Mouse (Mus musculus): ENCODE measurements at regions not wholly inside any gene's neighbourhood (a gene's known extent, or its start where the extent isn't known, plus 50 kb on each side); places are given as distances from the start of the nearest gene placed in this dataset.
A peak's percentile ranks its signal among the peaks of the same experiment; 100 is the strongest.

DNA sequence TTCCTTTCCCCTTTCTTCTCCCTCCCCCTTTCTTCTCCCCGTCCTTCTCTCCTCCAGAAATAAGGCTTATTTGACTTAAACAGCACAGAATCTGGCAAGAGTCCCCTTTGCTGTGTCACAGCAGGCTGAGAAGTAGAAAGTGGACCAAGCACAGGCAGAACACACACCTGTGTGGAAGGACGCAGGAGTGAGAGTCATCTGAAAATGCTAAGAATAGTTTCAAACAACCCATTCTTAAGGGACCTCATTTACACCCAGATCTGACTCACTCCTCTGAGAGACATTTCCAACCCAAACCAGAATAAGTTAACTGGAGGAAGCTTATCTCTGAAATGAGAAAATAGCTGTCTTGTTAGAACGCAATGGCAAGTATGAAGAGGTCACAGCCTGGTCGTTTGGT lies 429.9 kb downstream of the Nbas start:
- TF ChIP-seq E2F4 (IDR thresholded peaks at IDR 0.05; ENCODE audit: insufficient read depth) = no peak
- TF ChIP-seq POLR2AphosphoS2 (IDR thresholded peaks at IDR 0.05; ENCODE audit: insufficient read length, low read depth) = no peak
- no peak for TF ChIP-seq MYOG (IDR thresholded peaks at IDR 0.05; ENCODE audit: control insufficient read depth in 1 of 3, insufficient read depth in 1 of 3, insufficient read length in 2 of 3, low read depth in 2 of 3)
- TF ChIP-seq SRF (IDR thresholded peaks at IDR 0.05; ENCODE audit: control insufficient read depth, insufficient read length, low read depth) = no peak
- no peak for TF ChIP-seq TCF12 (IDR thresholded peaks at IDR 0.05; ENCODE audit: insufficient read depth, poor library complexity, severe bottlenecking)
- TF ChIP-seq TCF3 (IDR thresholded peaks at IDR 0.05; ENCODE audit: insufficient read length, low read depth) = no peak
- TF ChIP-seq MAX (IDR thresholded peaks at IDR 0.05; ENCODE audit: low read depth) = no peak
- no peak for TF ChIP-seq MYOD1 (IDR thresholded peaks at IDR 0.05; ENCODE audit: control insufficient read depth in 1 of 3, insufficient read length in 2 of 3, low read depth in 2 of 3)
- TF ChIP-seq POLR2A (IDR thresholded peaks at IDR 0.05; ENCODE audit: insufficient read length, low read depth) = no peak
- TF ChIP-seq CEBPB (IDR thresholded peaks at IDR 0.05; ENCODE audit: insufficient read depth, poor library complexity, severe bottlenecking) = no peak
- no peak for TF ChIP-seq USF1 (IDR thresholded peaks at IDR 0.05; ENCODE audit: low read depth)
- no peak for TF ChIP-seq REST (IDR thresholded peaks at IDR 0.05; ENCODE audit: insufficient read depth, insufficient read length)
- Histone ChIP-seq H3K79me2 (ENCODE audit: control insufficient read depth, insufficient read depth) (no peaks in the 10 kb centered on the region), H3K36me3 (ENCODE audit: control insufficient read depth, insufficient read depth) (no peaks in the 10 kb centered on the region), H3ac (ENCODE audit: control insufficient read depth, insufficient read length) (no peak overlapping the region), H3K4me3 (no peak overlapping the region), H3K27me3 (ENCODE audit: control insufficient read depth, insufficient read depth, insufficient read length) (no peaks in the 10 kb centered on the region), H3K4me2 (ENCODE audit: low read depth) (no peak overlapping the region)

DNA sequence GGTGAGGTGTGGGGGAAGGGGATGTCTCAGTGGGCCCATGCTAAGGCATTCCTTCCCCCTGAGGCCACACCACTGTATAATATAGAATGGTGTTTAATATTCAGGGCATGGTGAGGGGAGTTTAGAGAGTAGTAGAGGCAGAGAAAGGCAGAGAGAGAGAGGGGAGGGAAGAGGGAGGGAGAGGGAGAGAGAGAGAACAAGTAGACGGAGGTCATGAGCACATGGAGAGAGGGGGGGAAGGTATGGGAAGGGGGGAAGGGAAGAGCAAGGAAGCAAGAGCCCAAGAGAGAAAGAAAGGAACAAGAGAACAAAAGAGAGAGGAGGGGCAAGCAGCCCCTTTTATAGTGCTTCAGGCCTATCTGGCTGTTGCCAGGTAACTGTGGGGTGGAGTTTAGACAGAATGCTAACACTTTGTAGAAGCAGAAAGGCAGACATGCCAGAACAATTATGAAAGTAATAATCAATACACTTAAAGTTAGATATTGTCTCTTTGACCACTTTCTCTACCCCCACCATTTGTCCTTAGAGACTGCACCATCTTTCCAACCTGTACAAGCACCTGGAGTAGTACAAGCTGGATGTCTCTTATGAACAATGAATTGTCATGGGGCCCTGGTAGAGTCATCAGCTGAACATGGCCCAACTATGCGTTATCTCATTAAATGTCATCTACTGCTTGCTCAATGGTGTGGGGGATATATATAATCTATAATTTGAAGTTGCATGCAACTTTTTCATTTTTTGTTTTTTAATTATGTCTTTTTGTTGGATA lies 422.6 kb downstream of the Nbas start:
- no peak overlapping the region for H3ac ChIP-seq (ENCODE audit: control insufficient read depth, insufficient read length)
- no peak for TF ChIP-seq TCF3 (IDR thresholded peaks at IDR 0.05; ENCODE audit: insufficient read length, low read depth)
- TF ChIP-seq CEBPB (IDR thresholded peaks at IDR 0.05; ENCODE audit: insufficient read depth, poor library complexity, severe bottlenecking) = no peak
- no peak for TF ChIP-seq MAX (IDR thresholded peaks at IDR 0.05; ENCODE audit: low read depth)
- no peak for TF ChIP-seq USF1 (IDR thresholded peaks at IDR 0.05; ENCODE audit: low read depth)
- TF ChIP-seq REST (IDR thresholded peaks at IDR 0.05; ENCODE audit: insufficient read depth, insufficient read length) = no peak
- TF ChIP-seq POLR2A (IDR thresholded peaks at IDR 0.05; ENCODE audit: insufficient read length, low read depth) = no peak
- TF ChIP-seq E2F4 (IDR thresholded peaks at IDR 0.05; ENCODE audit: insufficient read depth) = no peak
- no peak for TF ChIP-seq POLR2AphosphoS2 (IDR thresholded peaks at IDR 0.05; ENCODE audit: insufficient read length, low read depth)
- no peak for TF ChIP-seq TCF12 (IDR thresholded peaks at IDR 0.05; ENCODE audit: insufficient read depth, poor library complexity, severe bottlenecking)
- TF ChIP-seq MYOD1 (IDR thresholded peaks at IDR 0.05; ENCODE audit: control insufficient read depth in 1 of 3, insufficient read length in 2 of 3, low read depth in 2 of 3) = no peak
- no peak for TF ChIP-seq SRF (IDR thresholded peaks at IDR 0.05; ENCODE audit: control insufficient read depth, insufficient read length, low read depth)
- TF ChIP-seq MYOG (IDR thresholded peaks at IDR 0.05; ENCODE audit: control insufficient read depth in 1 of 3, insufficient read depth in 1 of 3, insufficient read length in 2 of 3, low read depth in 2 of 3) = no peak
- H3K79me2 ChIP-seq (ENCODE audit: control insufficient read depth, insufficient read depth) = no peaks in the 10 kb centered on the region
- no peaks in the 10 kb centered on the region for H3K27me3 ChIP-seq (ENCODE audit: control insufficient read depth, insufficient read depth, insufficient read length)
- no peaks in the 10 kb centered on the region for H3K36me3 ChIP-seq (ENCODE audit: control insufficient read depth, insufficient read depth)
- no peak overlapping the region for H3K4me2 ChIP-seq (ENCODE audit: low read depth)
- H3K4me3 ChIP-seq = no peak overlapping the region

DNA sequence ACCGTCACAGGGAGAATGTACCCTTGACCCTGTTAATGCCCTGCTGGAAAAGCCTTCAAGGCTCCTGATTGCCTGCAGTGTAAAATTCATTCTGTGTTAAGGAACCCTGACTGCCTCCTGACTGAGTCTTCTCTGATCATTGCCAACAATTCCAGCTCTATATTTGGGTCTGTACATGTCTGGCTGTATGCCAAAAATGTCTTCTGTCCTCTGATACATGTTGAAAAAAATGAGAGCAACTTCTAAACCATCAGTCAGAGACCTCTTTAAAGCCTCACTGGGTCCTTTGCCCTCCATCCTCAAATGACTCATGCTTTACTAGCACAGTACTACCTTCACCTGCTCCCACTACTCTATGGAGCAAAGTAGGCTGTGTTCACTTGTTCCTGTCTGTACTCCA lies 408.3 kb downstream of the Nbas start:
- no peaks in the 10 kb centered on the region for H3K36me3 ChIP-seq (ENCODE audit: control insufficient read depth, insufficient read depth)
- H3ac ChIP-seq (ENCODE audit: control insufficient read depth, insufficient read length) = no peak overlapping the region
- no peak overlapping the region for H3K4me2 ChIP-seq (ENCODE audit: low read depth)
- H3K79me2 ChIP-seq (ENCODE audit: control insufficient read depth, insufficient read depth) = no peaks in the 10 kb centered on the region
- H3K4me3 ChIP-seq = no peak overlapping the region
- TF ChIP-seq E2F4 (IDR thresholded peaks at IDR 0.05; ENCODE audit: insufficient read depth) (no peak), MYOD1 (IDR thresholded peaks at IDR 0.05; ENCODE audit: control insufficient read depth in 1 of 3, insufficient read length in 2 of 3, low read depth in 2 of 3) (no peak), MAX (IDR thresholded peaks at IDR 0.05; ENCODE audit: low read depth) (no peak), POLR2A (IDR thresholded peaks at IDR 0.05; ENCODE audit: insufficient read length, low read depth) (no peak), CEBPB (IDR thresholded peaks at IDR 0.05; ENCODE audit: insufficient read depth, poor library complexity, severe bottlenecking) (no peak), MYOG (IDR thresholded peaks at IDR 0.05; ENCODE audit: control insufficient read depth in 1 of 3, insufficient read depth in 1 of 3, insufficient read length in 2 of 3, low read depth in 2 of 3) (no peak), REST (IDR thresholded peaks at IDR 0.05; ENCODE audit: insufficient read depth, insufficient read length) (no peak), POLR2AphosphoS2 (IDR thresholded peaks at IDR 0.05; ENCODE audit: insufficient read length, low read depth) (no peak), TCF12 (IDR thresholded peaks at IDR 0.05; ENCODE audit: insufficient read depth, poor library complexity, severe bottlenecking) (no peak), USF1 (IDR thresholded peaks at IDR 0.05; ENCODE audit: low read depth) (no peak)
- H3K27me3 ChIP-seq (ENCODE audit: control insufficient read depth, insufficient read depth, insufficient read length) = no peaks in the 10 kb centered on the region

DNA sequence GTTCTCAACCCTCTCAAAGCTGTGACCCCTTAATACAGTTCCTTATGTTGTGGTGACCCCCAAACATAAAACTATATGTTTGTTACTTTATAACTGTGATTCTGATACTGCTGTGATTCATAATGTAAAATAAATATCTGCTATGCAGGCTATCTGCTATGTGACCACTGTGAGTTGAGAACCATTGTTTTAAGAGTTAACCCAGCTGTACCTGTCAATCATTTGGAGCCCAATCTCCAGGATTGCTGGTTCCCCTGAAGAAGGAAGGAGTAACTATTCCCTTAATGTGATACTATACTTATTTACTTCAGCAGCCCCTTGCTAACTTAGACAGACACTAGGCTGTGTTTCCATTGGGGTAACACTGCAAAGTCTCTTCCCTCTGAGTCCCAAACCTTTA lies 400.5 kb downstream of the Nbas start:
- H3K4me3 ChIP-seq = no peak overlapping the region
- TF ChIP-seq E2F4 (IDR thresholded peaks at IDR 0.05; ENCODE audit: insufficient read depth) (no peak), POLR2A (IDR thresholded peaks at IDR 0.05; ENCODE audit: insufficient read length, low read depth) (no peak), MAX (IDR thresholded peaks at IDR 0.05; ENCODE audit: low read depth) (no peak), MYOD1 (IDR thresholded peaks at IDR 0.05; ENCODE audit: control insufficient read depth in 1 of 3, insufficient read length in 2 of 3, low read depth in 2 of 3) (peak in 2 of 3 experiments; percentile 32 to 49)
- H3K27me3 ChIP-seq (ENCODE audit: control insufficient read depth, insufficient read depth, insufficient read length) = no peaks in the 10 kb centered on the region
- H3K36me3 ChIP-seq (ENCODE audit: control insufficient read depth, insufficient read depth) = no peaks in the 10 kb centered on the region
- no peaks in the 10 kb centered on the region for H3K79me2 ChIP-seq (ENCODE audit: control insufficient read depth, insufficient read depth)
- no peak overlapping the region for H3K4me2 ChIP-seq (ENCODE audit: low read depth)
- no peak overlapping the region for H3ac ChIP-seq (ENCODE audit: control insufficient read depth, insufficient read length)
